Mouse (Mus musculus): ENCODE results near the gene Zdhhc22. TPM values are rescaled to one million over a fixed set of nuclear protein-coding genes. Genes with fewer than 3 reads are reported as not detected.

Gene Zdhhc22
- total RNA-seq, 4 experiments from 2014 or later, result not detected

DNA sequence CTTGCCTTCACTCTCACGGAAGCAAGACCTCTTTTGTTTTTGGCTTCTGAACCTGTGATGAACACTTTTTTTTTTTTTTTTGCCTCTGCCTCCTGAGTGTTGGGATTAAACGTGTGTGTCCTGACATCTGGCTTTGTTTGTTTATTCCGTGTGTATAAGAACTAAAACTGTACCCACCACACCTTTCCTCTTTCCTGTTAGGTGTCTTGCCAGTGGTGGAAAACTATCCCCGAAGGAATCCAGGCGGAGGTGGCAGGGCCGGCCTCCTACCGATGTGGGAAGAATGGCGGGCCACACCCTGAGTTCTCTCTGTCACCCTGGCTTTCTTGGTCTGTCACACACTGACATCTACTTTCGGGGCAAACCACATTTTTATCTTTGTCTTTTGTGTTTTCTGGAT, 51.7 kb downstream of the Zdhhc22 start:
- DNase-seq (ENCODE audit: low spot score in 2 of 2), result no peak

DNA sequence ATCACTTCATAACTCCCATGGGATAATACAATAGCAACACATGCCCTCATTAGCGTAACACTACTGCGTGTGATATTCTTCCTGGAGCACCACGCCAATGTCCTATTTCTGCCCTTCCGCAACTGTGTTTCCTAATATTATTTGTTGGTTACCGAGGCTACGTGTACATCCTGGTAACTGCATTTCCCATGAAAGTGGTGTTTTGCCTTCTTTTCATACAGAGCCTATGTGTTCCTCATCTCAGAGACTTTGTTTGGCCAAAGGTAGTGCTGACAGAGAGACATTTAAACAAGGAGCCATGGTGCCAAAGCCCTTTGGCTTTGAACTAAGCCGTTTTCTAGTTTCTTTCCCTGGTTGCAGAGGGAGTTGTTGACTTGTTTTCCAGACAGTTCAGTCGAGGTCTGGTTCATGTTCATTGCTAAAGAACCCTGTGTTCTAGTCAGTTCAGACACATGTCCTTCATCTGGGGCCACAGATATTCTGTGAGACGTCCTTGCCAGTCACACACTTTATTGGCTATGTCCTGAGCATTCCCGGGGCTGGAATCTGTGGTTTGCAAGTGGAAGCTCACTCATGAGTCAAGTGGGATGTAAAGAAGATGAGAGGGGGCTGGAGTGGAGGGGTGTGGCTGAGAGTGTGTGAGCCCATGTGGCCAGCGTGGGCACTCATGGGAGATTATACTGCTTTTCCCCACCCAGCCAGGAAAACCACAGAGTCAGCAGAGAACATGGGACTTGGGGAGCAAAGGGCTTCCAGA, 53.5 kb downstream of the Zdhhc22 start:
- no peak for DNase-seq (ENCODE audit: low spot score in 2 of 2)

DNA sequence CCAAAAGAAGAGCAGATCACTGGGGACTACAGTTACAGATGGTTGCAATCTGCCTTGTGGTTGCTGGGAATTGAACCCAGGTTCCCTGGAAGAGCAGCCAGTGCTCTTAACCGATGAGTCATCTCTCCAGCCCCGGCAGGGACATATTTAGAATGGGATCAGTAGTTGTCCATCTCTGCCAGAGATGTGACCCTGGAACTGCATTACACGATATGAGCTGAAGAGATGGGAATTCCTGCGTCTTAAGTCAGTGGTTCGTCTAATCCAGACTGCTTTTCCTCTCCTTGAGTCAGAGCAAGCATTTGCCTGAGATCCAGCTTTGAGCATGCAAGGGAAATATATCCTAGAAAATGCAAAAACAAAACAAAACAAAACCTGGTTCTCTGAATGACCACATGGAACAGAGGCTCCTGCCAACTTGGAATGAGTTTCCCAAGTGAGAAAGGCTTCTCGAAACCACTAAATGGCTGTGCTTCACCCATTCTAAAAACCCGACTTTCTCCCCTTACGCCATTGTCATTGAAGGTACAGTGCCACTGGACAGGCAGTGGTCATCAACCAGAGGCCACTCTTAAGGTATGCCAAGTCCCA, 54.4 kb downstream of the Zdhhc22 start:
- no peak for DNase-seq (ENCODE audit: low spot score in 2 of 2)

DNA sequence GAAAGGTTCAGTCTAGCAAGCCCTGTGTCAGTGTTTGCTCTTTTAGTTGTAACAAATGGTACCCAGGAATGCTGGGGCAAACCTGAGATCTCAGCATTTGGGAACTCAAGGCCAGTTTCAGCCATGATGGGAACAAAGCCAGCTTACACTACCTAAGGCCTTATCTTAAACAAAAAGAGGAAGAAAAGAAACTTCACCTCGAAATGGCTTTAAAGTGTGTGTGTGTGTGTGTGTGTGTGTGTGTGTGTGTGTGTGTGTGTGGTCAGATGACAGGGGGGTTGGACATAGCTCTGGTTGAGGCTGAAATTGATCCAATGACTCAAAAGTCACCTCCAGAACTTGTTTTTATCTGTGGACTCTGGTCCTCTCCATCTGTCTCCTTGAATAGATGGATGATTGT, 55.5 kb downstream of the Zdhhc22 start:
- no peak for DNase-seq (ENCODE audit: low spot score in 2 of 2)

DNA sequence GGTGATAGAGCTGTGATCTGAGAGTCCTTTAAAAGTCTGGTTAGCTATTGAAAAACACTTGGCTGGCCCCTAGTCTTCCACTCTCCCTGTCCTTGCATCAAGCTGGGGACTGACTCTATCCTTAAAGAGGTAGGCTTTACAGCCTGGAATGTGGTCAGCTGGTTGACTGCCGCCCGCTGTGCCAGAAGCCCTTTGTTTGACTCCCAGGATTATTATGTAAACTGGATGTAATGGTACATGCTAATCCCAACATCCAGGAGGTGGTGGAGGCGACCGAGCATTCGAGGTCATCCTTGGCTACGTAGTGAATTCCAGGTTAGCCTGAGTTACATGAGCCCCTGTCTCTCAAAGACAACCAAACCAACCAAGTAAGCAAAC, 57.7 kb downstream of the Zdhhc22 start:
- peak; percentile 36 to 63 for DNase-seq (ENCODE audit: low spot score in 2 of 2)

DNA sequence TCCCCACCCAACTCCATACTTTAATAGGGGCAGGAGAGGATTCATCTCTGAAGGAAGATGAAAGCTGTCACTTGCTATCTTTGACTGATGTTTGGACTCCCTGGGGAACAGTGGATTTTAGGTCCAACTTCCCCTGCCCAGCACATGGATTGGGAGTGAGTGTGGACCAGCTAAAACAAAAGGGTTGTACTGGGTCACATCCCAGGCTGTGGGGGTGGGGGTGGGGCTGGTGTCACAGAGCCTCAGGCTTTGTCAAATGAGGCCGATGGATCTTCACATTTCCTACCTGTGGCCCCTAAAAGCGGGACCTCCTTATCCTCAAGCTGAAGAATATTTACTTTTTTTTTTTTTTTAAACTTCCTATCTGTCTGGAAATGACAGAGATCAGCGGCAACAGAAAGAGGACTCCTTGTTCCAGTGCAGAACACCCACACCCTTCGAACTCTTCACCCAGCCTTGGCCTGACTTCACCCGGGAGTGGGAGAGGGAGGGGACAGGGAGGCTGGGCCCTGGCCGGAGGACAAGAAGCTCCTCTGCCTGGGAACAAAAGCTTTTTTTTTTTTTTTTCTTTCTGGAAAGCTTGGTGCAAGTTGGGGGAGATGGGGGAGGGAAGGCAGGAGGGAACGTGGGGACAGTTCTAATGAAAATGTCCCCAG, 58.2 kb downstream of the Zdhhc22 start:
- DNase-seq (ENCODE audit: low spot score in 2 of 2), result peak; percentile 79 to 83

DNA sequence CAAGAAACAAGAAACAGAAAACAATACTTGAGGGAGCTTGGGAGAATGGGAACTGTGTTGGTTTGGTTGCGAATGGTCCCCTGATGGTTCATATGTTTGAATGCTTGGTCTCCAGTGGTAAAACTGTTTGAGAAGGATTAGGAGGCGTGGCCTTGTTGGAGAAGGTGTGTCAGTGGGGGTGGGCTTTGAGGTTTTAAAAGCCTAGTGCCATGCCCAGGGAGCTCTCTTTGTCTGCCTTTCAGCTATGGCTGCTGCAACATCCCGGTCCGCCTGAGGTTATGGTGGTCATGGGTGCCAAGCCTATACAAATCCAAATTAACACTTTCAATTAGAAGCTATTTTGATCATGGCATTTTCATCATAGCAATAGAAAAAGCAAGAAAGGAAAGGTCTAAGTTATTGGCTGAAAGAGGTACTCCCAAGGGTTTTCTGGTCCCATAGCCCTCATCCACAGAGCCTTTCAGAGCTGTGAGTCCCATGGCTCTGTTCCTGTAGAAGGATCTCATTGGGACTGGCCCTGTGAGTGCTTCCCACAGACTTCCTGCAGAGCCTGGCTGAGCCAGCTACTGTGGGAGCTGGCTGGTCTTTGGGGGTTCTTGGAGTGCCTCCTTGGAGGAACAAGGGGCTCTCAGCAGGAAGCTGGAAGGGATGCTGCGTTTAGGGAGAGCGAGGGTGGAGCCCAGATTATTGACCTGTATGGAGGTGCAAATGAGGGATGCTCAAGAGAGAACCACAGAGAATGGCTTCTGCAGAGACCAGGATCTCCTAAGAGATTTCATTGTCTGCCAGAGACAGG, 59.1 kb downstream of the Zdhhc22 start:
- DNase-seq (ENCODE audit: low spot score in 2 of 2), result no peak

Small RNAs within 50 kb of the gene (microRNA-seq; reads per million reads assigned to microRNA genes)
- not detected for gene Gm25847

Other genes starting within 250 kb of the Zdhhc22 start
- 10 to 100 TPM; 21.3 to 27.0 (median 22.9) TPM for gene Irf2bpl, start 105.6 kb downstream of the Zdhhc22 start, total RNA-seq (2022)
- gene Cipc, start 43.4 kb downstream of the Zdhhc22 start, total RNA-seq (2022), result 10 to 100 TPM; 34.5 to 38.7 (median 37.1) TPM
- gene Tmem63c, start 30.9 kb upstream of the Zdhhc22 start, total RNA-seq (2022), result under 1 TPM in 1 of 4 experiments, not detected in 3; 0.10 TPM
- gene Ngb, start 112.1 kb upstream of the Zdhhc22 start, total RNA-seq (2022), result not detected
- 10 to 100 TPM; 32.8 to 41.0 (median 38.3) TPM for gene Gstz1, start 156.7 kb upstream of the Zdhhc22 start, total RNA-seq (2022)
- gene Pomt2, start 157.5 kb upstream of the Zdhhc22 start, total RNA-seq (2022), result 1 to 10 TPM; 4.2 to 7.0 (median 4.9) TPM
- not detected for gene Samd15, start 209.3 kb upstream of the Zdhhc22 start, total RNA-seq (2022)
- gene Tmed8, start 210.0 kb upstream of the Zdhhc22 start, total RNA-seq (2022), result 1 to 10 TPM in 3 of 4 experiments, under 1 TPM in 1; 0.94 to 1.6 (median 1.5) TPM
- gene Noxred1, start 248.3 kb upstream of the Zdhhc22 start, total RNA-seq (2022), result under 1 TPM; 0.29 to 0.56 (median 0.38) TPM